Mouse (Mus musculus) frontal cortex, adult (tissue): ENCODE data around the gene Sidt2.

Experiments used
- ATAC-seq: cut with Nextera tagmentation; 2 replicates; pipeline ENCODE4 v1.9.2; 2017; ENCODE audit warnings: mild to moderate bottlenecking, moderate library complexity, mixed read lengths; ENCODE audit not compliant: low TSS enrichment

Sidt2 gene

GRCm38 (mm10) chr9:45910995-45911394 is 44.1 kb downstream of the Sidt2 start:
- no peak for ATAC-seq

GRCm38 (mm10) chr9:45907078-45907428 is 48.0 kb downstream of the Sidt2 start:
- peak; percentile 13 for ATAC-seq

DNA sequence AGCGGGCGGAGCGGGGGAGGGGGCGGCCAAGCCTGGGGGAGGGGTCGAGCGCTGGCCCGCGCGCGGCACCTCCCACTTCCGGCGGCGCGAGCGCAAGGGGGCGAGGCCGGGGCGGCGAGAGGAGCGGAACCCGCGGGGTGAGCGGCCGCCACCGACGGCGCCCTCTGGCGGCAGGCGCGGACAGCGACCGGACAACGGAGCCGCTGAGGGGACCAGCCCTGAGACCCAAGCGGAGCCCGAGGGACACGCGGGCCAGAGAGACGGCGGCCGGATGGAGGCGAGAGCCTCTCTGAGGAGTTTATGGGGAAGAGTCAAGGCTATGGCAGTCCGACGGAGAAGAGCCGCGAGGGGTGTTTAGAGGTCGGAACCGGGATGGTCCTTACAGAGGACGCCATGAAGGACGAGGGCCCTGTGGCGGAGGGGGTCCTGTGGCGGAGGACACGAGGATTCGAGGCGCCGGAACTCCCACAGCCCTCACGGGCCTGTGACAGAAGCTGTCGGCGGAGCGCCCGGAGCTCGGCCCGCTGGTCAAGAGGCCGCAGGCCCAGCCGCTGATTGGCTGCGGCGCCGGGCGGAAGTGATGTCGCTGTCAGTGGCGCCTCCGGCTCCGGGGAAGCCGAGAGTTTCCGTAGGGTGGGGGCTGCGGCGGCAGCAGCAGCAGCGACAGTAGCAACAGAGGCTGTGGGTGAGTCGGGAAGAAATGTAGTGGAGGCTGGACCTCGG is 48.5 kb downstream of the Sidt2 start, which contains the start of the genes Pcsk7 and Rnf214:
Pcsk7 (plus strand) TSS at position 143 of the 723 bp plus-strand sequence.
Rnf214 (minus strand) TSS at position 557 of the 723 bp plus-strand sequence.
- peak; percentile 94 for ATAC-seq

DNA sequence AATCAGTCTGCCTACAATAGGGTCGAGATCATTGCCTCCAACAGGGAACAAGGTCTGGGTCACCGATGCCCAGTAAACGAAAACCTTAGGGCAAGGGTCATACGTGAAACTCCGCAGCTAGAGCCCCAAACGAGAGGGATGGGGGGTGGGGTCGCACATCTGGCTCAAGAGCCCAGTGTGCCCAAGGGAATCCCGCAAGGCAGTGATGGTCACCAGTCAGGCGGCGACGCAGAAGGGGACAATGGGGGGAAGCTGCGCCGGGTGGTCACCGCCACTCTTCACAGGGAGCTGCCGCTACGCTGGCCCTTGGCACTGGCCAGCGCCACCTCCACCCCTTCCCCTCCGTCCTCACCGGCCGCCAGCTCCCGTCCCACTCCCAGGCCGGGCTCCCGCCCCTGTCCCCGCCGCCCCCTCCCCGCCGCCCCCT is 49.2 kb downstream of the Sidt2 start:
- ATAC-seq: no peak

DNA sequence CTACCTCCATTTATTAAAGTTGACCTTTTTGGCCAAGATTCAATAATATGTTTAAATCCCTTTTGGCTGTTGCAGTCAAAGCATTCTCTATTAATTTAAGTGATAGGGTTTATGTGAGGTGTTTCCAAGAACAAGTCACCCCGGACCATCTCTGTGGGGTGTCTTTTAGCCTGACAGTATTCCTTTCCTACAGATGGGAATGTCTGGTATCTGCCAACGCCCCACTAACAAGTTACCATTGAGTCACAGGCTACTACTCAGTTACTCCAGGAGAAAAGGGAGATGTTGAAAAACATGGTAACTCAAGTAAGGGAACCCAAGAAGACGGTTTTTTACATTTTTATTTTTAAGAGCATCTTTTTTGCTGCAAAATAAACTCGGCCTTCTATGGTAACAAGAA is 49.9 kb downstream of the Sidt2 start:
- no peak for ATAC-seq

GRCm38 (mm10) chr9:45893681-45894080 is 61.4 kb downstream of the Sidt2 start:
- ATAC-seq: no peak
